Mouse (Mus musculus) CH12.LX (cell line): ENCODE measurements around the gene Fam184a.

Experiments used
- MAFK ChIP-seq: IDR thresholded peaks from 2 replicates; pipeline ENCODE4 v1.6.1; 2011; ENCODE audit warnings: low read length, improper control_type of control experiment; ENCODE audit not compliant: insufficient replicate concordance
- TBP ChIP-seq: conservative IDR thresholded peaks from 2 replicates; pipeline ENCODE4 v1.6.1; 2011; ENCODE audit warnings: low read depth, low read length, improper control_type of control experiment

DNA sequence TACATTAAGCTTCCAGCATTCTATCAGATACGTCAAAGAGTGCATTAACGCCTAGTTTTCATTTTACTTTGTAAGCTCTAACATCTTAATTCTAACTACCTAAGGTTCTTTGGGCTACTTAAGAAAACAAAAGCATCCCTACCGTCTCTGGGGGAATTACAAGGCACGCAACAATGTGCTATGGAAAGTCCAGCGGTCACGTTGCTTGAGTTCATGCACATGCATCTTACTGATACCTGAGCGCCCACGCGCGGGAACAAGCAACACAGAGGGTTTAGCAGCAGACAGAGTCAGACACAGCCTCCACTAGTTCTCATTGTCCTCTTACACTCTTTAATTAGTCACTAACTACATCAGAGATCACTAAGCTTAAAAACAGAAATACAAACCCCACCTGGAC is 116.8 kb downstream of the Fam184a start:
- TF ChIP-seq TBP, result no peak
- TF ChIP-seq MAFK, result no peak
